Mouse (Mus musculus) common myeloid progenitor, adult 5-6 weeks (primary cell): ENCODE data around the gene Camsap2. TPM values are rescaled to one million over a fixed set of nuclear protein-coding genes. Genes with fewer than 3 reads are reported as not detected.
A peak's percentile ranks its signal among the peaks of the same experiment; 100 is the strongest.

Experiments
- ATAC-seq: replicated peaks from 2 replicates; pipeline ENCODE4 v1.8.0; 2016; ENCODE audit warnings: low read depth, mild to moderate bottlenecking, moderate TSS enrichment, inconsistent platforms; ENCODE audit not compliant: poor library complexity, severe bottlenecking
- total RNA-seq: library from RNA; stranded (forward); fragments of 200-1000, 187-1606 nt; gene quantifications from 2 replicates; pipeline ENCODE4 v1.2.3, GENCODE M21; 2017

Gene Camsap2
- total RNA-seq, 1 experiment from 2014 or later = 27.8 TPM

- ATAC-seq = no peak
Observed at GRCm38 (mm10) chr1:136344768-136345453, 993 bp downstream of the Camsap2 start.

GRCm38 (mm10) chr1:136344281-136344680 lies 1.6 kb downstream of the Camsap2 start:
- no peak for ATAC-seq

- no peak for ATAC-seq
Observed at GRCm38 (mm10) chr1:136343727-136344126, 2.2 kb downstream of the Camsap2 start.

DNA sequence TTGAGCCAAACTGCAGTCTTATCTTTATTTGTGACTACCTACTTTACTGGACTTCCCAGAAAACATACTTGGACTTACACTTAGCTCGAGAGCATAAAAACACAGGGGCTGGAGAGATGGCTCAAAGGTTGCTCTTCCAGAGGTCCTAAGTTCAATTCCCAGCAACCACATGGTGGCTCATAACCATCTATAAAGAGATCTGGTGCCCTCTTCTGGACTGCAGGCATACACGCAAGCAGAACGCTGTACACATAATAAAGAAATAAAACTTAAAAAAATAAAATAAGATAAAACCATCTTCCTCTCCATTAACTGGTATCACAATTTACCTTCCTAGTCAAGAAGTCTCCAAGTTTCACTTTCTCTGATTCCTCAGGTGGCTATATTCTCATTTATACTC lies 5.4 kb downstream of the Camsap2 start:
- no peak for ATAC-seq

DNA sequence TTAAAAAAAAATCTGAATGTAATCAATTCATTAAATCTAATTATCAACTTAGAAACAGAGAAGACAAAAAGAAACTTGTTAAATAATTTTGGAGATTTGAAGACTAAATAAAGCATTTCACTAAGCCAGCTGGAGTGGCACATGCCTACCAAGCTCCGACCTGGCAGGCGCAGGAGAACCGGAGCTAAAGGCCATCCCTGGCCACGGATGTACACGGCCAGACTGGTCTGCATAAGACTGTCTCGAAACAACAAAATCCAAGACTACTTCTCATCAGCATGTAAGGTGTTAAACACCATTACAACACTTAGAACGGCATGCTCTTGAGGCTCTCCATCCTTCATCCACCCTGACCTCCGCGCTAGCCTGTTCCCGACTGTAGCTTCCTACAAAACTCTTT lies 11.2 kb downstream of the Camsap2 start:
- ATAC-seq = no peak

- no peak for ATAC-seq
Observed at GRCm38 (mm10) chr1:136333512-136333911, 12.4 kb downstream of the Camsap2 start.

DNA sequence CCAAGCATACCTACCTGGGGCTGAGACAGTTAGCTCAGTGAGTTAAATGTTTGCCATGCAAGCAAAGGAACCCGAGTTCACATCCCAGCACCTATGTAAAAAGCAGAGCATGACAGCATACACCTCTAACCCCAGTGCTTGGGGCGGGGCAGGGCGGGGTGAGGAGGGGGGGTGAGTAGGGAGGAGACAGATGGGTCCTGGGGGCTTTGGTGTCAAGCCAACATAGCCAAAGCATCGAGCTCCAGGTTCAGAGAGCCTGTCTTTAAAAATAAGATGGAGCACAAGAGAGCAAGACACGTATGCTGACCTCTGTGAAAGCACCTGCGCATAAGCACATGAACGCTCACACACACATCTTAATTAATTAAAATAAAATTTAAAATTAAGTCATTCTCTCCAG lies 12.8 kb downstream of the Camsap2 start:
- ATAC-seq = no peak

DNA sequence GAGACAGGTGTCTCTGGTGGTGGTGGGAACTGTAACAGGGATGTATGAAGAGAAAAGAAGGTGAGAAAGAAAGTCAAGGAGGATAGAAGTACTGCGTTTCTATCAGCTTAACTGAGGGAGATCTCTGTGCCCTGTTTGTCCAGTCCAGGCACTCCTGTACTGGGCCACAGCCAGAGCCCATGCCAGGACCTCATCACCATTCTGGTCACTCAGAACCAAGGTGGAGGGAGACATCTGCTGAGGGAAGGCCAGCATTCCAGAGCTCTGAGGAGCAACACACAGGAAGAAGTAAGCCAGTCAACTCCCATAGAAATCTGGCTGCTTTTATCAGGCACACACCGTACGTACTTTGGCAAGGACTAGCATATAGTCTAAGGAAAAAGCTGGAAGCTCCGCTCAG lies 14.1 kb downstream of the Camsap2 start:
- ATAC-seq = no peak

GRCm38 (mm10) chr1:136329426-136329825 lies 16.5 kb downstream of the Camsap2 start:
- ATAC-seq = no peak

GRCm38 (mm10) chr1:136328640-136329039 lies 17.3 kb downstream of the Camsap2 start:
- ATAC-seq = no peak

DNA sequence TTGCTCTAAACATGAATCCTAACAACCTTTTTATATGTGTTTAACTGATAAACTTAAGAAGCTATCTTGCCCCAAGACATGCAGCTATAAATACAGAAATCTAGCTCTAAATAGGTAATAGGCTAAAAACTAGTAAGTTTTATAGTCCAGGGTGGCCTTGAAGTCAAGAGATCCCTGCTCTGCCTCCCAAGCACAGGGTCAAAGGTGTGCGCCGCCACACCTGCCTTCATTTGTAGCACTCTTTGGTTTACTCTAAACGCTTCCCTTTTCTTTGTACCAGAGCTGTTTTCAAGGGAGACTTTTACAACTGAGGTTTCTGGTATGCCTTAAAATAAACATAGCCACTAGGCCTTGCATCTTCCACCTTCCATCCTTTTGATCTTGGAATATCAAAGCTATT lies 18.3 kb downstream of the Camsap2 start:
- ATAC-seq = no peak

DNA sequence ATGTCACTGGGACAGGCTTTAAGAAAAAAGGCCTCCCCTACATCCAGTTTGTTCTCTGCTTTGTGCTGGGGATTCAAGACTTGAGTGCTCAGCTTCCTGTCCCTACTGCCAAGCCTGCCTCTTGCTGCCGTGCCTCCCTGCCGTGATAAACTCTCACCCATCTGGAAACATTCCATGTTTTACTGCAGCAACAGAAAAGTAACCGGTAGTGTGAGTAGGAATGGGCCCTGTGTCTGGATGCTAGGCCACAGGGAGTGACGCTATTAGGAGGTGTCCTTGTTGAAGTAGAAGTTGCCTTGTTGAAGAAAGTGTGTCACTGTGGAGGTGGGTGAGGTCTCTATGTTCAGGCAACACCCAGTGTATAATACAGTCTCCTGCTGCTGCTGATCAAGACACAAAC lies 20.0 kb downstream of the Camsap2 start:
- no peak for ATAC-seq

- no peak for ATAC-seq
Observed at GRCm38 (mm10) chr1:136322331-136322730, 23.6 kb downstream of the Camsap2 start.

DNA sequence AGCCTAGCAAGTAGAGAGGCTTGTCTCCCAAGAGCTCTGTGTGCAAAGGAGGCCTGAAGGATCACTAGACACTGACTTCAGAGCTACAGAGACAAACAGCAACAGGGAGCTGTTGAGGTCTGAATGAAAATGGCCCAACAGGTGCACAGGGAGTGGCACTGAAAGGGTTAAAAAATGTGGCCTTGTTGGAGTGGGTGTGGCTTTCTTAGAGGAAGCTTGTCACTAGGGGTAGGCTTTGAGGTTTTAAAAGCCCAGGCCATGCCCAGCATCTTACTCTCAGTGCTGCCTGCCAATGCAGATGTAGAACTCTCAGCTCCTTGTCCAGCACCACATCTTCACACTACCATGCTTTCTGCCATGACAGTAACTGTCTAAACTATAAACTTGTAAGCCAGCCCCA lies 29.6 kb downstream of the Camsap2 start:
- no peak for ATAC-seq

- ATAC-seq = no peak
Observed at GRCm38 (mm10) chr1:136309193-136309592, 36.7 kb downstream of the Camsap2 start.

- peak; percentile 84 for ATAC-seq
Observed at GRCm38 (mm10) chr1:136306424-136306823, 39.5 kb downstream of the Camsap2 start.

GRCm38 (mm10) chr1:136293961-136294360 lies 51.9 kb downstream of the Camsap2 start:
- no peak for ATAC-seq

DNA sequence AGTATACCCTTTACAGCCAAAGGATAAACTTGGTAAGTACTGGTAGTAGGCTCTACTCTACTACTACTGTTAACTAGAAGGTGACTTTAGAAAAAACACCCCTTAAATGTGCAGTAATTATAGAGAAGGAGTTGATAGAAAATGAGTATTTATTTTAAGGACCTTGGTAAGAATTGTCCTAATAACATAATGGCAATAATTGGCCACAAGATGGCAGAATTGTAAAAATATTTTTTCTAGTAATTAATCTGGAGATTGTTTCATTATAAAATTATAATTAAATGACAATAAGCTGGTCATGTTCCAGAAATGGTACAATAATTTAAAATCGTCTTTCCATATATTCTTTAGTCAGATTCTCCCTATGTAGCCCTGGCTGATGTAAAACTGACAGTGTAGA lies 56.1 kb downstream of the Camsap2 start:
- ATAC-seq = no peak

- no peak for ATAC-seq
Observed at GRCm38 (mm10) chr1:136277366-136277765, 68.5 kb downstream of the Camsap2 start.

DNA sequence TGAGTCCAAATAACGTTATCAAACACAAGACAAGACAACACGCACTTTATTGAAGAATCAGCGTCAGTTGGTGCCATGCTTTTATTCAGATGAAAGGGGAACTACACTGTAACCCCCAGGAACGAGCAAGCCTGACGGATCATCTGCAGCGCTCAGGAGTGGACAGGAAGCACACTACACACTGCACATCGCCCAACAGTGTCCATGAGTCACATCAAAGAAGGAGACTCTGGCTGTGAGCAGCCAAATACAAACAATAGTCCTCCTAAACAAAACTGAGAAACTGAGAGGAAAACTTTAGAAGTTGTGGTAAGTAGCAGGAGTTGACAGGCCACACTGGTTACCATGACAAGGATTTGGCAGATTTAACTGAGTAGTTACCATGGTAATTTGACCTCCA lies 77.7 kb downstream of the Camsap2 start:
- peak; percentile 31; the same call in 1 of the 2 replicates for ATAC-seq

DNA sequence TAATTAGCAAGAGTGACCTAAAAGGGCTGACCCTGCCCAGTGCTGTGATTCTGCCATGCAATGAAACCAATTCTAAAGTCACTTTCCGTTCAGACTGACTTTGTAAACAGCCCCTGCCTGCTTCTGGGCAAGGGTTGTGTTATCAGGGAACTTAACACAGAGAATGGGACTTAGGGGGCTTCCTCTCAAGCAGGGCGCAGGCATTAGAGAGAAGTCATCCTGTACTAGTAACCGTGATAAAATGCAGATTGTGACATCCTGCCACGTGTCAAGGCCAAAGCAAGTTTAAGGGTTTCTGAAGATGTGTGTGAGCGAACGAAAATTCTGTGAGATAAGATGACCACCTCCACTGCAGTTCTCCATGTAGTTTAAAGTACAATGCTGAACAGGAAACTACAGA lies 79.8 kb downstream of the Camsap2 start:
- no peak for ATAC-seq

GRCm38 (mm10) chr1:136263355-136263754 lies 82.5 kb downstream of the Camsap2 start:
- ATAC-seq = peak; percentile 61
